Mouse (Mus musculus): ENCODE results near the gene Ahnak.
A peak's percentile ranks its signal among the peaks of the same experiment; 100 is the strongest.
"Not testable (repeated sequence)": the region's sequence is repeated elsewhere in the genome, so short reads cannot be mapped to it uniquely, and the experiment has no call there.

Gene Ahnak

DNA sequence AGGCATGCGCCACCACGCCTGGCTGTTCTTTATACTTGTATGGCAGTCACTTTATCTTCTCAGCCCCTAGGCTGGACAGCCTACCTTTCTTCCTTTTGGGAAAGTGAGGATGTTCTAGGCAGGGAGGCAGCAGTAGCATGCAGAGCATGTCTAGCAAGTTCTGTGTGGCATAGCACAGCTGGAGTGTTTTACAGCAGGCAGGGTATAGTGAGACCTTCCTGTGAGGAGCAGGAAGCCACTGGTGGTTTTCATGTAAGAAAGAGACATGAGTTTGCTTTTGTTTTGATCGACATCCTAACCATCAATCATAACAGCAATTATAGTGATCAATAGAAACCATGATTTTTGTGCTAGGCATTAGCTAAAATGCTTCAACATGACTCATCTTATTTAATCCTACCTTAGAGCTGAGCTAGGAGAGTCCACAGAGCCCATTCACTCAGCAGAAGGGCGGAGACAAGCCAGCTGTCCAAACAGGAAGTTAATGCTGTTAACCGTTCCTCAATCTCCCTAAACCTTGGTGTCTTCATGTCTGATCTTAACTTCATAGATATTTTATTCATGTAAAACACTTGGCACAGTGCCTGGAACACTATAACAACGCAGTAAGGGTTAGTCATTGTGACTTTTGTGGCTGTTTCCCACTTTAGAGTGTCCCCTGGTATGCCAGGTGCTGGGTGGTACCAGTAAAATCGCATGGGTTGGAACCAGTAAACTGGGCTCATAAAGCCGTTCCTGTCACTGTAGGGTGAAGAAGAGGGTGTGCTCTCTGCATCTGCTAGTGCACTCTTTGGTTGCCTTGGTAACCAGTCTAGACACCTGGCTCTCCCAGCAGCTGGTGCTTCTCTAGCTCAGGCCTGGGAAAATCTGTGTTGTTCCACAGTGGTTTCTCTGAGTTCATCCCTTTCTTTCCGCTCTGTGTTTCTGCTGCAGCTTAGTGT, 76.8 kb downstream of the Ahnak start:
- DNase-seq (ENCODE audit: low read depth) = peak; percentile 84

DNA sequence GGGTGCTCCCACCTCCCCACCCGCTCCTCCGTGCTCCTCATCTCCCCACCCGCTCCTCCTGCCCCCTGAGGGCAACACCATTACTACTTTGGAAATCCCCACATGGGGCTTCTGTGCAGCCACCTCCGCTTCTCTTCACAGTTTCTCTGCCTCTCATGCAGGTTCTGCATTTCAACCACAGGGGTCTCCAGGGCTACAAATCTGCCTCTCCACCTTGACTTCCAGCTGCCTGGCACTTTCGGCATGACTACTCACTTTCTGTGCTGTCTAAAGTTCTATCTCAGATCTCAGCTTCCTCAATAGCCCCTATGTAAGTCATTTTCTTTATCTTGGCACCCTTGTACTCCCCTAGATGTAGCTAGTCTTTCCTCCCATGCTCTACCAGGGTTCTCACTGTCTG, 78.2 kb downstream of the Ahnak start:
- DNase-seq (ENCODE audit: low read depth) = peak; percentile 84

- peak; percentile 66 for DNase-seq (ENCODE audit: low read depth)
Measured at GRCm38 (mm10) chr19:9069687-9070307, 80.7 kb downstream of the Ahnak start.

- no peak for DNase-seq (ENCODE audit: low read depth)
Measured at GRCm38 (mm10) chr19:9070316-9070715, 81.2 kb downstream of the Ahnak start.

DNA sequence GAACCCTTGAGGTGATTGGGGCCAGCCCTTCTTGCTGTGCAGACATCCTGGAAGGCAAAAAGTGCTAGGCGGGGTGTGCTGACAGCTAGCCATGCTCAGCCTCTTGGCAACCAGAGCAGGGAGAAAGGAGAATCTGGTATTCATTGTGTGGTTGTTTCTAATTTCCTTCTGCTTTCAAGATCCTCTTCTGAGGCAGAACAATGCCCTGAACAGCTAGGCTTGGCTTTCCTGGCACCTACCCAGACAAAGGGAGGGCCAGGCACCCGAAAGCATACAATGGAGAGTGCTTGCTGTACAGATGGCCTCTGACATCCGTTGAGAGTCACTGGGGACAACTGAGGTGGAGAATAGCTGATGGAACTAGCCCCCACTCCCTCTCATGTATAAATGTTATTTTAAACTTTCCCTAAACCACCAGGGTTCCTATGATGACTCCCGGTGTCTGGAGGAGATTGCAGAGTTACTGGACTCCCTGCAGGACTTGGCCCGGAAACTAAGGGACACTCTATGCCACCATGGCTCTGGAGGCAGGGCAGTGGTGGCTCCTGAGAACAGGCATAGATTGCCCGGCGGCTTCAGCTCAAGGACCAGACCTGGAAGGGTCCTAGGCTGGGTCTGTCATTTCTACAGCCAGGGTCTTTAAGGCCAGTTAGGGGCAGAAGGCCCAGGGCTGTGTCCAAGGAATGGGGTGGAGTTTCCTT, 82.5 kb downstream of the Ahnak start:
- no peak for DNase-seq (ENCODE audit: low read depth)

DNA sequence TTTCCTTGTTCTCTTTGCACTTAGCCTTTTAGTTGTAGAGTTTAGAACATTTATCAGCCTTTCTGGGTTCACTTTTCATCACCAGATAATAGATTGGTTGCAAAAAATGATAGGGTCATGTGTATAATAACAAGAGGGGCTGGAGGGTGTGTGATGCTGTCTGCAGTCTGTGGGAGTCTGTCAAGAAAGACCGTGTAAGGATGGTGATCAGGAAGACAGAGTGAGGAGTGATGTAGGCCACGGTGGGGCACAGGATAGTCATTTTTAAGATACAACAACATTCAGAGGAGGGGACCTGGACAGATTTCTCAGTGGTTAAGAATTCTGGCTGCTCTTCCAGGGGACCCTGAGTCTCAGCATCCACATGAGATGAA, 83.1 kb downstream of the Ahnak start:
- no peak for DNase-seq (ENCODE audit: low read depth)

- no peak for DNase-seq (ENCODE audit: low read depth)
Measured at GRCm38 (mm10) chr19:9073776-9074411, 84.8 kb downstream of the Ahnak start.

- no peak for DNase-seq (ENCODE audit: low read depth)
Measured at GRCm38 (mm10) chr19:9074424-9074823, 85.3 kb downstream of the Ahnak start.

DNA sequence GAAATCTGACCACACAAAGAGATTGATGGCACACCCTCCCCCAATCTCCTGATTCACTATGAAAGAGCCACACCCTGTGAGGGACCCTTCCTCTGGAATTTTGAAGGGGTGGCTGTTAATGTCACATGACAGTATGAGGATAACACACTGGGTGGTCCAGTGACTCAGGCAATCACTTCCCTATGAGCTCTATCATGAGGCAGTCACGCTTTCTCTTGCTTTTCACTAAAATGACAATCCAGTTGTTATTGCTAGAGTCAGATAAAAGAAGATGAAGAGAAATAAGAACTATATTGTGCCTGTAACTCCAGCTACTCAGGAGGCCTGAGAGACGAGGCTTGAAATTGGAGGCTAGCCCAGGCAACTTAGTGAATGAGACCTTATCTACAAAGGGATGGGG, 86.5 kb downstream of the Ahnak start:
- no peak for DNase-seq (ENCODE audit: low read depth)

GRCm38 (mm10) chr19:9076035-9076434, 87.0 kb downstream of the Ahnak start:
- no peak for DNase-seq (ENCODE audit: low read depth)

- no peak for DNase-seq (ENCODE audit: low read depth)
Measured at GRCm38 (mm10) chr19:9076982-9077660, 88.0 kb downstream of the Ahnak start.

- DNase-seq (ENCODE audit: low read depth) = peak; percentile 55
Measured at GRCm38 (mm10) chr19:9079916-9080315, 90.8 kb downstream of the Ahnak start.

- no peak for DNase-seq (ENCODE audit: low read depth)
Measured at GRCm38 (mm10) chr19:9081311-9082190, 92.5 kb downstream of the Ahnak start.

- DNase-seq (ENCODE audit: low read depth) = peak; percentile 92
Measured at GRCm38 (mm10) chr19:9082191-9083009, 93.3 kb downstream of the Ahnak start.

GRCm38 (mm10) chr19:9083010-9083355, 93.9 kb downstream of the Ahnak start:
- DNase-seq (ENCODE audit: low read depth) = no peak

GRCm38 (mm10) chr19:9083892-9084291, 94.8 kb downstream of the Ahnak start:
- not testable (repeated sequence) for DNase-seq (ENCODE audit: low read depth)

GRCm38 (mm10) chr19:9087821-9088220, 98.7 kb downstream of the Ahnak start, which contains the start of gene Scgb1a1:
TSS of gene Scgb1a1 (minus strand) at chr19:9087958.
- no peak for DNase-seq (ENCODE audit: low read depth)

DNA sequence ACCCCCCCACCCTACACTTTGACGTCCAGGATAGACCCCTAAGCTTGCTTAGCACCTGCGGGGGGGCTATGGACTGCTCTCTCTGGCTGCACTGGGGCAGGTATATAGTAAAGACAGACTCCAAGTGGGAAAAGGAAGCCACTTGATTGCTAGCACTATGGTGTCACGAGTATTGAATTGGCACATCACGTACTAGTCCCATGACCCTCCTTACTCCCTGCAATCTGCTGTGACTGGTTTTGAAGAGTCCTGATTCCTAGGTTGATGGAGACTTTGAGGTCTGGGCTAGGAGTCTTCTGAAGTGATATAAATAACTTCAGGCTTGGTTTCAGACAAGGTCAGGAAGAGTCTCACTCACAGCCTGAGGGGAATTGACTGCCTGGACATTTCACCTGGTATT, 101.1 kb downstream of the Ahnak start:
- DNase-seq (ENCODE audit: low read depth) = no peak

GRCm38 (mm10) chr19:9090709-9091108, 101.6 kb downstream of the Ahnak start:
- no peak for DNase-seq (ENCODE audit: low read depth)

DNA sequence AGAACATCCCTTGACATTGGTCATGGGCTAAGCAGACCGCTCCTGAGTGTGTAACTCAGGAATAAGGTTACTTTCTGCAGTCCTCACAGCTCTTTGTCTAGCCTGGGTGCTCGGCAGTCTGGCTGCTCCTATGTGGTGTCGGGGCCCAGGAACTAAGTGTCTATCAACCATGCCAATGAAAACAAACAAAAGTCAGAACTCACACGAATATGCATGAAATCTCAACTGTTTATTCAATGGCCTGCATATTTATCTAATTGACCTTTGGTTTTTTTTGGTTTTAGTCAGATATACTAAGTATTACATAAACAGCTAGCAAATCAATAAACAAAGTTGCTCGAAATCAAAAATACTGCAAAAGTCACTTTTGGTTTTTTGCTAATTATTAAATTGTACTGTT, 106.0 kb downstream of the Ahnak start:
- DNase-seq (ENCODE audit: low read depth) = no peak

All from induced T-regulatory cell, adult 2 months (primary cell).